Mouse (Mus musculus): ENCODE measurements around the gene Lcp2. TPM values are rescaled to one million over a fixed set of nuclear protein-coding genes. Genes with fewer than 3 reads are reported as not detected.
A peak's percentile ranks its signal among the peaks of the same experiment; 100 is the strongest.
"Not testable (repeated sequence)": the region's sequence is repeated elsewhere in the genome, so short reads cannot be mapped to it uniquely, and the experiment has no call there.

The Lcp2 gene
- polyA plus RNA-seq, 1 experiment: 1.2 TPM

GRCm38 (mm10) chr11:34123147-34123546 is 76.4 kb downstream of the Lcp2 start:
- Histone ChIP-seq H3K27me3 (ENCODE audit: control insufficient read depth, insufficient read depth, low read length) (no peaks in the 10 kb centered on the region), H3K27ac (ENCODE audit: insufficient read depth, low read length) (no peak overlapping the region), H3K4me3 (replicated peaks; ENCODE audit: insufficient read depth, low read depth, low read length) (no peak overlapping the region), H3K4me1 (ENCODE audit: control insufficient read depth, insufficient read depth, low read length) (no peaks in the 10 kb centered on the region)
- peak; percentile 23 to 24 for DNase-seq
- WGBS: 7% methylated on average over 2 of the region's 2 CpGs
- TF ChIP-seq POLR2A (IDR thresholded peaks at IDR 0.05; ENCODE audit: borderline replicate concordance, insufficient read depth, low read length): no peak
- TF ChIP-seq CTCF (IDR thresholded peaks at IDR 0.05; ENCODE audit: borderline replicate concordance, insufficient read depth, low read depth, low read length): peak; percentile 39; the same call in 1 of the 2 replicates

DNA sequence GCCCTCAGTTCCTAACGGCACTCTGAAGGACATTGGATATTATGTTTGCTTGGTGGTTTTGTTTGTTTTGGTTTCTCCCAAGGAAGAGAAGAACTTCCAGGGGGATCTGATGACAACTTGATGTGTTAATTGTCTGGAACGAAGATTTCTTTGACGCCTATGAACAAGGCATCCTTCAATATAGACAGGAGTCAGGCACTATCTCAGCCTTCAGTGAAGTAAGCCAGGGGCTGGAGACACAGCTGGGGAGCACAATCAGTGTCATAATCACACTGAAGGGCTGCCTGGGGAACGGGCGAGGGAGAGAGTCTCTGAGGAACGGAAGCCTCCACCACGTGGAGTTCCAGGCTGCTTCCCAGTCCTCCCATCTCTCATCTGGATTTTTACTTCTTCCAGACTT is 78.1 kb downstream of the Lcp2 start:
- no peak for TF ChIP-seq CTCF (IDR thresholded peaks at IDR 0.05; ENCODE audit: borderline replicate concordance, insufficient read depth, low read depth, low read length)
- TF ChIP-seq POLR2A (IDR thresholded peaks at IDR 0.05; ENCODE audit: borderline replicate concordance, insufficient read depth, low read length): no peak
- 61% methylated on average over 7 of the region's 7 CpGs for WGBS
- no peak for DNase-seq

DNA sequence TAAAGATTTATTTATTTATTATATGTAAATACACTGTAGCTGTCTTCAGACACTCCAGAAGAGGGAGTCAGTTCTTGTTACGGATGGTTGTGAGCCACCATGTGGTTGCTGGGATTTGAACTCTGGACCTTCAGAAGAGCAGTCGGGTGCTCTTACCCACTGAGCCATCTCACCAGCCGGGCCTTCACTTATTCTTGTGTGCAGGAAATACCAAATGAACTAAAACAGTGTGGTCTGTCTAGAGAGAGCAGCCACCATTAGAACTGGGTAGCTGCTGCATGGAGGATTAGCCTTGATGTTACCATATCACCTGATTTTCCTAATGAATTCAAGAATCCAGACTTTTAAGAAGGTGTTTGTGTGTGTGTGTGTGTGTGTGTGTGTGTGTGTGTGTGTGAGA is 79.0 kb downstream of the Lcp2 start:
- H3K27ac ChIP-seq (ENCODE audit: insufficient read depth, low read length); H3K4me1 ChIP-seq (ENCODE audit: control insufficient read depth, insufficient read depth, low read length); H3K27me3 ChIP-seq (ENCODE audit: control insufficient read depth, insufficient read depth, low read length); H3K4me3 ChIP-seq (replicated peaks; ENCODE audit: insufficient read depth, low read depth, low read length); DNase-seq: not testable (repeated sequence)
- 84% methylated on average over 3 of the region's 3 CpGs for WGBS

More for the DNA sequence above, 78.1 kb downstream of the Lcp2 start:
- Histone ChIP-seq H3K27me3 (ENCODE audit: control insufficient read depth, insufficient read depth, low read length) (no peaks in the 10 kb centered on the region), H3K4me3 (replicated peaks; ENCODE audit: insufficient read depth, low read depth, low read length) (no peak overlapping the region), H3K4me1 (ENCODE audit: control insufficient read depth, insufficient read depth, low read length) (no peaks in the 10 kb centered on the region), H3K27ac (ENCODE audit: insufficient read depth, low read length) (no peak overlapping the region)

- no peaks in the 10 kb centered on the region for H3K27me3 ChIP-seq (ENCODE audit: control insufficient read depth, insufficient read depth, low read length)
- no peaks in the 10 kb centered on the region for H3K4me1 ChIP-seq (ENCODE audit: control insufficient read depth, insufficient read depth, low read length)
- no peak overlapping the region for H3K4me3 ChIP-seq (replicated peaks; ENCODE audit: insufficient read depth, low read depth, low read length)
- WGBS: 93% methylated on average over 2 of the region's 2 CpGs
- TF ChIP-seq POLR2A (IDR thresholded peaks at IDR 0.05; ENCODE audit: borderline replicate concordance, insufficient read depth, low read length) (no peak), CTCF (IDR thresholded peaks at IDR 0.05; ENCODE audit: borderline replicate concordance, insufficient read depth, low read depth, low read length) (no peak)
- DNase-seq: no peak
- no peak overlapping the region for H3K27ac ChIP-seq (ENCODE audit: insufficient read depth, low read length)
Measured at GRCm38 (mm10) chr11:34128412-34128811, 81.7 kb downstream of the Lcp2 start.

DNA sequence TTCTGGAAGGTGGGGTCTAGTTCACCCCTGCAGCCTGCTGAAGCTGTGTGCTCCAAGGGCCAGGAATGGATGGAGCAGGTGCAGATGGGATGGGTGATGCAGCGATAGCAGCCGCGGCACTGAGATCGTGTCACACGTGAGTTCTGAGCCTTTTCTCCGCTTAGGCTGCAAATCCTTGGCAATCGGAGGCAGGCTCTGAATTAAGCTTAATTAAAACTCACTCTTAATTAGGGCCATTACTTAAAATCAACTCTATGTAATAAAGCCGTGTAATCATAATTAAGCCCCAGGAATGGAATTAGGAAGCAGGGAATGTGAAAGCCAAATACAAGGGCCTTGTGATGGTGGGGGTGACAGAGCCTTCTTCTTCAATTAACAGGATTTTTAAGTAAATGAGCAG is 92.6 kb downstream of the Lcp2 start:
- Histone ChIP-seq H3K27ac (ENCODE audit: insufficient read depth, low read length) (no peak overlapping the region), H3K27me3 (ENCODE audit: control insufficient read depth, insufficient read depth, low read length) (no peaks in the 10 kb centered on the region), H3K4me1 (ENCODE audit: control insufficient read depth, insufficient read depth, low read length) (peaks cover 6% of the 10 kb centered on the region), H3K4me3 (replicated peaks; ENCODE audit: insufficient read depth, low read depth, low read length) (no peak overlapping the region)
- WGBS: 90% methylated on average over 8 of the region's 8 CpGs
- TF ChIP-seq POLR2A (IDR thresholded peaks at IDR 0.05; ENCODE audit: borderline replicate concordance, insufficient read depth, low read length) (no peak), CTCF (IDR thresholded peaks at IDR 0.05; ENCODE audit: borderline replicate concordance, insufficient read depth, low read depth, low read length) (no peak)
- DNase-seq: no peak

Other genes with a start within 250 kb of the Lcp2 start
- 0.52 and 0.62 TPM in 2 replicates for gene Kcnmb1, start 83.9 kb upstream of the Lcp2 start, polyA plus RNA-seq (2012; rRNA removed)
- gene Kcnip1, start 53.8 kb upstream of the Lcp2 start, polyA plus RNA-seq (2012; rRNA removed): 78.8 and 84.2 TPM in 2 replicates
- gene 4930469K13Rik, start 51.6 kb downstream of the Lcp2 start, polyA plus RNA-seq (2012; rRNA removed): not detected in 2 replicates
- not detected in 2 replicates for gene Foxi1, start 161.2 kb downstream of the Lcp2 start, polyA plus RNA-seq (2012; rRNA removed)

Data from cerebellum, adult 2 months (tissue).